Mouse (Mus musculus): Measurements from ENCODE around the gene Bptf. TPM values are rescaled to one million over a fixed set of nuclear protein-coding genes. Genes with fewer than 3 reads are reported as not detected.

Bptf gene
- polyA plus RNA-seq, 1 experiment, result 76.8 TPM

DNA sequence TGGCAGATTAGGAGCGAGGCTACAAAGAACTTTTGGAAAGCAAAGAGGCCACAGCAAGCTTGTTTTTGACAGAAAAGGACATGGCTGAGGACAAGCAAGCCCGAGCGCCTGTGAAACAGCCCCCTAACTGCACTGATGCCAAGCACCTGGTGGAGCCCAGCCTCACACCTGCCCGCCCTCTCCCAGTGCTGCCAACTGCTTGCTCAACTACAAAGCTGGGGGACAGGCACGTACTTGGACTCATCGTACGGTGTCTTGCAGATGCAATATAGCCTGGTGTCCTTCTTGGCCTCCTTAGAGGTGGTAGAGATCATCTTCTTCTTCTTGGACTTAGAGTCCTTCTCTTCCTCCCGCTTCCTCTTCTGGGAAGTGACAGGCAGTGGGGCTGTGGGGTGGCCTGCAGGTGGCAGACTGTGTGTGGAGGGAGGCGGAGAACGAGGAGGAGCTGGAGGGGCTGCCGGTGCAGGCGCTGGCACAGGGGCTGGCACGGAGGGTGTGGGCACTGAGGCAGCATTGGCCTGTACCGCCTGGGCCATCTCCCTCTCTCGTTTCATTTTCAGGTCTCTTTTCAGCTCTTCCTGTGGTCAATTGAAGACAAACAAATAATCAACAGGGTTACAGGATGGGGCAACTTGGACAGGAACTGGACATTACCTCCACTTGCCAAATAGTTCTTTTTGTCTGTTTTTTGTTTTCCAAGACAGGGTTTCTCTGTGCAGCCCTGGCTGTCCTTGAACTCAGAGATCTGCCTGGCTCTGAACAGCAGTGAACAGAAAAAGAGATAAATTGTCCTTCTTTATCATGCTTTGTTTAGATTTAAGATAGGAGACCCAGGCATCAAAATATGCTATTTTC is 84.9 kb downstream of the Bptf start:
- TF ChIP-seq POLR2A (IDR thresholded peaks at IDR 0.05; ENCODE audit: insufficient read depth, low read depth, low read length), result no peak
- TF ChIP-seq CTCF (IDR thresholded peaks at IDR 0.05; ENCODE audit: insufficient read depth, low read depth, low read length), result no peak
- Histone ChIP-seq H3K4me1 (ENCODE audit: control insufficient read depth, insufficient read depth, low read length) (no peaks in the 10 kb centered on the region), H3K27ac (ENCODE audit: insufficient read depth, low read depth, low read length) (no peak overlapping the region), H3K4me3 (ENCODE audit: insufficient read depth, low read depth, low read length) (no peak overlapping the region)
- WGBS, result 58% methylated on average over 15 of the region's 15 CpGs

DNA sequence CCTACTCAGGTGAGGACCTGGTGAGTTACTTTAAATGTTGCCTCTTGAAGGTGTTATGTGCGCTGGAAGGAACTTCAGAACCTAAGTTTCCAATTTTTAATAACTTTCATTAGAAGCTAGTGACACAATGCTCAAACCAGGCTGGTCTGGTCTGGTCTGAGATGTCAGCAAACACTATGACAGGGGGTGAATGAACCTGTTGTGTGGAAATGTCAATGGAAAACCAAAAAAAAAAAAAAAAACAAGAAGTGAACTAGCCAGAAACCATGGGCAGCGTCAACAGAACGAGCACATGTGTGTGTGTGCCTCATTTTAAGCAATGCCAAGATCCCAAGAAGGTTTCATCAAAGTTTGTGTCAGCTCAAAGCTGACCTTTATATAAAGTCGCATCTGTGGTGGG is 86.4 kb downstream of the Bptf start:
- Histone ChIP-seq H3K27ac (ENCODE audit: insufficient read depth, low read depth, low read length) (no peak overlapping the region), H3K4me3 (ENCODE audit: insufficient read depth, low read depth, low read length) (no peak overlapping the region), H3K4me1 (ENCODE audit: control insufficient read depth, insufficient read depth, low read length) (no peaks in the 10 kb centered on the region)
- WGBS, result 79% methylated on average over 4 of the region's 4 CpGs
- TF ChIP-seq POLR2A (IDR thresholded peaks at IDR 0.05; ENCODE audit: insufficient read depth, low read depth, low read length) (no peak), CTCF (IDR thresholded peaks at IDR 0.05; ENCODE audit: insufficient read depth, low read depth, low read length) (no peak)

DNA sequence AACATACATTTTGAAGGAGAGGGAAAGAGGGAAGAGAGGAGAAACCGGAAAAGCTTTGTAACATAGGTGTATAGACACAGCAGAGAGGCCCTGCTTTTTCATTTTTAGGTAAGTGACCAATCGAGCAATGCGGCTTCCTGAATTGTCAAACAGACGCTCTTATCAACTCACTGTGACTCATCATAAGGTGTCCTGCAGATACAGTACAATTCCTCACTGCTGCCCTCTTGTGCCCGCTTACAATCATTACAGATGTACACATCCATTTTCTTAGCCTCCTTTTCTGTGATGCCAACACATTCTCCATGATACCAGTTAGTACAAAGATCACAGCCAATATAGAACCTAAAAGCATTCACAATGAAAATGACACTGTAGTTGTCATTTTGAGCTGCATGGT is 87.6 kb downstream of the Bptf start:
- no peaks in the 10 kb centered on the region for H3K4me1 ChIP-seq (ENCODE audit: control insufficient read depth, insufficient read depth, low read length)
- H3K27ac ChIP-seq (ENCODE audit: insufficient read depth, low read depth, low read length), result no peak overlapping the region
- 28% methylated on average over 5 of the region's 5 CpGs for WGBS
- TF ChIP-seq CTCF (IDR thresholded peaks at IDR 0.05; ENCODE audit: insufficient read depth, low read depth, low read length) (no peak), POLR2A (IDR thresholded peaks at IDR 0.05; ENCODE audit: insufficient read depth, low read depth, low read length) (no peak)
- H3K4me3 ChIP-seq (ENCODE audit: insufficient read depth, low read depth, low read length), result no peak overlapping the region

DNA sequence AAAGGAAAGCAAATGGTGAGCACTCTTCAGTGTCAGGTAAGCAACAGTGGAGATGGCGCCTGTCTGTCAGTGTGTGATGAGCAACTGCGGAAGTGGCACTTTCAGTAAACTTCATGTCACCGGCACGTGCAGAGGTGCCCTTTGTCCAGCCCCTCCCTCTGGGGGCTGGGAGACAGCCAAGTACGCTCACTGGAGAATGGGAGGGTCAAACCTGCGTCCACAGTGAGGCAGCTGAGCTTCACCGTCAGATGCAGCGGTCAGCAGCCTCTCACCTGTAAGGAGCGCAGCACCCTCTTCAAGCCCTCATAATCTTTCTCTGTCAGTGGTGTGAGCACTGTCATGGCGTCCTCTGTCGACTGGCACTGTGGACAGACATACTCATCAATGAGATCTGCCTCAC is 88.6 kb downstream of the Bptf start:
- Histone ChIP-seq H3K4me3 (ENCODE audit: insufficient read depth, low read depth, low read length) (no peak overlapping the region), H3K27ac (ENCODE audit: insufficient read depth, low read depth, low read length) (no peak overlapping the region), H3K4me1 (ENCODE audit: control insufficient read depth, insufficient read depth, low read length) (no peaks in the 10 kb centered on the region)
- TF ChIP-seq CTCF (IDR thresholded peaks at IDR 0.05; ENCODE audit: insufficient read depth, low read depth, low read length), result no peak
- 89% methylated on average over 11 of the region's 11 CpGs for WGBS

DNA sequence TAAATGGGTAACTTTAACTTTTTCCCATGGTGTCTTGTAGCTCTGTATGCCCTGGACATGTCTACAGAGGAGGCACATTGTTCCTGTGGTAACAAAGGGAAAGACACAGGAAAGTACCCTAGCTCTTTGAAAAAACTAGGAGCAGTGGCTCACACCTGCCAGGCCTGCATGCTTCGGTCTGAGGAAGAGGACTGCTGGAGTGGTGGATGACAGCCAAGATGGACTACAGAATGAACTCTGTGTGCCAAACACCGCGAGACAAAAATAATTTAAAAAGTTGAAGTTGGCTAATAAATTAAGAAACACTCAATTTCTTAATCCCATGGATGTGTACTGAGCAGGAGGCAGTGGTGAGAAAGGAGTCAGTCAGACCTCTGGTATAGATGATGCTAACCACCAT is 90.5 kb downstream of the Bptf start:
- Histone ChIP-seq H3K4me1 (ENCODE audit: control insufficient read depth, insufficient read depth, low read length) (no peaks in the 10 kb centered on the region), H3K4me3 (ENCODE audit: insufficient read depth, low read depth, low read length) (no peak overlapping the region), H3K27ac (ENCODE audit: insufficient read depth, low read depth, low read length) (no peak overlapping the region)
- 54% methylated on average over 3 of the region's 3 CpGs for WGBS
- no peak for TF ChIP-seq CTCF (IDR thresholded peaks at IDR 0.05; ENCODE audit: insufficient read depth, low read depth, low read length)
- no peak for TF ChIP-seq POLR2A (IDR thresholded peaks at IDR 0.05; ENCODE audit: insufficient read depth, low read depth, low read length)

DNA sequence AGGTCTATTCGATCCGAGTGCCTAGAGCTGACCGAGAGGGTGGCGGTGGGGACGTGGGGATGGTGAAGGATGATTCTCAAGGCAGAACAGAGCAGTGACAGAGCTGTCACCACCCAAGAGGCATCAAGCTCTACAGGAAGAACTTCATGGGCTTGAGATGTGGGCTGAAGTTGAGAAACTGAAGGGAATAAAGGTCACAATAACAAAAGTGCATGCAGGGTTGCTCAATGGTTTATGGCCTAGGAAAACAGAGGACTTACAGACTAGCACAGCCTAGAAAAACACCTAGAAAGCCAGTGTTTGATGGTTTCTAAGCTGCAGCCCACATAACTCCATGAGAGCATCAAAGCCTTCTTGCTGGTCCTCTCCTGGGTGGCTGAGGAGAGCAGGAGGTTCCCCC is 92.5 kb downstream of the Bptf start:
- no peak for TF ChIP-seq POLR2A (IDR thresholded peaks at IDR 0.05; ENCODE audit: insufficient read depth, low read depth, low read length)
- TF ChIP-seq CTCF (IDR thresholded peaks at IDR 0.05; ENCODE audit: insufficient read depth, low read depth, low read length), result no peak
- Histone ChIP-seq H3K27ac (ENCODE audit: insufficient read depth, low read depth, low read length) (no peak overlapping the region), H3K4me3 (ENCODE audit: insufficient read depth, low read depth, low read length) (no peak overlapping the region), H3K4me1 (ENCODE audit: control insufficient read depth, insufficient read depth, low read length) (0 out of 2 replicates have a peak, but pooled peaks cover under 1% of the 10 kb centered on the region)
- WGBS, result 93% methylated on average over 5 of the region's 5 CpGs

DNA sequence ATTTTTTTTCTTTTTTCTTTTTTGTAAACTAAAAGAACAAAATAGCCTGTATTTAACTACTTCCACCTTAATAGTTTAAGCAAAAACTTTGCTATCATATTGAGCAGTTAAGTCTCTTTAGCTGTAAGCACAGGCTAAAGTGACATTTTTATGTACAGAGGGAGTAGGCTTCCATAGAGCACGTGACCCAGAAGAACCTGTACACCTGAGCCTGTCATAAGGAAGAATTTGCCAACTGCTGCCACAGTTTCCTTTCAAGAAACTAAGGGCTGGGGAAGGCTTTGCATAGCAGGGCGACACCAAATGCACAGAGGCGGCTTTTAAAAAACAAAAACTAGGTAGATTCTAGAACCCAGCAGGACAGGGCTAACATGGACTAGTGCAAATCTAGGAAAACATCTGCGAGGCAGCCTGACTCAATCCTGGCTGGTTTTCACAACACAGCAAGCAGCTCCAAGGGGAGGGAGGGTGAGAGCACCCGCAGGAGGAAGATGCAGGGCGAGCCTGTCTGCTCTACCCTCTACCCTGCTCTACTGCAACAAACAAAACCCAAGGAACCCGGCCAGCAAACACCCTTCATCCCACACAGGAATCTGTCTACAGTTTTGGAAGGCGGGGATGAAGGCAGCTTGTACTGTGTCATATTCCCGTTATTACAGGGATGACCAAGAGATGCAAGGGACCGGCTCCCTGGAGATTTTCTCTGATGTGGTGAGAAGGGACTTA is 97.7 kb downstream of the Bptf start:
- 66% methylated on average over 10 of the region's 10 CpGs for WGBS
- Histone ChIP-seq H3K4me1 (ENCODE audit: control insufficient read depth, insufficient read depth, low read length) (peaks cover 6% of the 10 kb centered on the region; the same call in 1 of the 2 replicates), H3K27ac (ENCODE audit: insufficient read depth, low read depth, low read length) (no peak overlapping the region), H3K4me3 (ENCODE audit: insufficient read depth, low read depth, low read length) (no peak overlapping the region)
- TF ChIP-seq CTCF (IDR thresholded peaks at IDR 0.05; ENCODE audit: insufficient read depth, low read depth, low read length) (no peak), POLR2A (IDR thresholded peaks at IDR 0.05; ENCODE audit: insufficient read depth, low read depth, low read length) (no peak)

DNA sequence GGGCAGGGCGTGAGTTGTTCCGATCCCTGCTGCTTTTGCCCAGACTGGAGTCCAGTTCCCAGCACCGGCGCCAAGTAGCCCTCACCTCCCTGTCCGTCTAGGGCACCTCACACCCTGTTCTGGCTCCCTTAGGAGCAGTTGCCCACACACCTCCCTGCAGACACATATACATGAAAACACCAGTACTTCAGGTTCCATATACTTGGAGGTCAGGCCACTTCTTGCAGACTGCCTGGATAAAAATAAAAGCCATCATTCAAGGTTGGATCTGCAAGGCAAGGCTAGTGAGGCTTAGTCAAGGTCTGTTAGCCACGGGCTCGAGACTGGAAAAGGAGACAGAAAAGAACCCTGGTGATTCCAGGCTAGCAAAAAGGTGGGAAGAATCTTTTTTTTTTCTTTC is 100.3 kb downstream of the Bptf start:
- 26% methylated on average over 7 of the region's 7 CpGs for WGBS
- Histone ChIP-seq H3K4me3 (ENCODE audit: insufficient read depth, low read depth, low read length) (no peak overlapping the region), H3K4me1 (ENCODE audit: control insufficient read depth, insufficient read depth, low read length) (peaks cover 11% of the 10 kb centered on the region; the same call in 1 of the 2 replicates), H3K27ac (ENCODE audit: insufficient read depth, low read depth, low read length) (no peak overlapping the region)
- TF ChIP-seq POLR2A (IDR thresholded peaks at IDR 0.05; ENCODE audit: insufficient read depth, low read depth, low read length) (no peak), CTCF (IDR thresholded peaks at IDR 0.05; ENCODE audit: insufficient read depth, low read depth, low read length) (no peak)

DNA sequence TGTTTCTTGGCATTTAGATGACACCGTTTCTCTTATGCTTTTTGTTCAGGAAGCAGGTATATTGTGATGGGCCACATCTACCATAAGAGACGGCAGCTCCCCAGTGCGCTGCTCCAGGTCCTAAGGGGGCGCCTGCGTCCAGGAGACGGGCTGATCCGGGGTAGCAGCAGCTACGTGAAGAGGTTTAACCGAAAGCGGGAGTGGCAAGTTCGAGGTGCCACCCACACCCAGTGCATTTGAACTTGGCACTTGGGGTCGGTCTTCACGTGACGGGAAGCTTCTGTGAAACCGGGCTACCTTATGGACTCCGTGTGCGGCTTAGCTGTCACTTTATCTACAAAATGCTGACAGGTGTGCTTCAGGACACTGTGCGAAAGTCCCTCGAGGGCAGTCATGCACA is 102.4 kb downstream of the Bptf start:
- TF ChIP-seq POLR2A (IDR thresholded peaks at IDR 0.05; ENCODE audit: insufficient read depth, low read depth, low read length) (no peak), CTCF (IDR thresholded peaks at IDR 0.05; ENCODE audit: insufficient read depth, low read depth, low read length) (no peak)
- Histone ChIP-seq H3K27ac (ENCODE audit: insufficient read depth, low read depth, low read length) (no peak overlapping the region), H3K4me1 (ENCODE audit: control insufficient read depth, insufficient read depth, low read length) (peaks cover 20% of the 10 kb centered on the region), H3K4me3 (ENCODE audit: insufficient read depth, low read depth, low read length) (no peak overlapping the region)
- WGBS, result 70% methylated on average over 19 of the region's 19 CpGs

Data from olfactory bulb, adult 2 months (tissue).